Mouse (Mus musculus): ENCODE data around the gene Rhoc.
A peak's percentile ranks its signal among the peaks of the same experiment; 100 is the strongest.

Rhoc gene

DNA sequence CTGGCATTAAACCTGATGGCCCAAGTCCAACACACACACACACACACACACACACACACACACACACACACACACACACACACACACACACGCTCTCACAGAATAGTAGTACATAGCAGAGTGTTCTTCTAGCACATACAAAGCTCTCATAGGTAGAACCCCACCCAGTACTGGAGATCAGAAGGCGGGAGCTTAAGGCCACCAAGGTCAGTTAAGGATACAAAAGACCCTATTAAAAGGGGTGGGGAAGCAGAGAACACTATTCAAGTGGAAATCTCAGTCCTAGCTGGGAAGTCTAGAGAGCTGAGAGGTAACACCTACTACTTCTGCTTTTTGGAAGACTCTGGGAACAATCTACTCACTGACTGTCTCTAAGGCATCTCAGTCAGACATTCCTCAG is 27.2 kb downstream of the Rhoc start:
- Histone ChIP-seq H3K36me3 (ENCODE audit: insufficient read depth, low read length) (peaks cover 12% of the 10 kb centered on the region; the same call in 1 of the 2 replicates), H3K4me1 (replicated peaks; ENCODE audit: low read depth, low read length) (peaks cover 74% of the 10 kb centered on the region), H3K9me3 (ENCODE audit: low read length) (no peaks in the 10 kb centered on the region), H3K4me3 (replicated peaks; ENCODE audit: low read length) (peak overlapping the region; percentile 93), H3K27me3 (ENCODE audit: insufficient read depth, low read length) (no peaks in the 10 kb centered on the region)
- no peak for TF ChIP-seq POU5F1 (IDR thresholded peaks at IDR 0.05; ENCODE audit: borderline replicate concordance, low read length)
- TF ChIP-seq CTCF (conservative IDR thresholded peaks at IDR 0.05; ENCODE audit: low read length) = no peak
- TF ChIP-seq NANOG (IDR thresholded peaks at IDR 0.05; ENCODE audit: borderline replicate concordance, low read length) = peak; percentile 80

GRCm38 (mm10) chr3:104816130-104816529 is 28.0 kb downstream of the Rhoc start:
- H3K4me1 ChIP-seq (replicated peaks; ENCODE audit: low read depth, low read length) = peaks cover 78% of the 10 kb centered on the region
- no peaks in the 10 kb centered on the region for H3K9me3 ChIP-seq (ENCODE audit: low read length)
- H3K27me3 ChIP-seq (ENCODE audit: insufficient read depth, low read length) = no peaks in the 10 kb centered on the region
- no peak for TF ChIP-seq CTCF (conservative IDR thresholded peaks at IDR 0.05; ENCODE audit: low read length)
- peaks cover 17% of the 10 kb centered on the region for H3K36me3 ChIP-seq (ENCODE audit: insufficient read depth, low read length)
- peak overlapping the region; percentile 93 for H3K4me3 ChIP-seq (replicated peaks; ENCODE audit: low read length)

GRCm38 (mm10) chr3:104817481-104817990 is 29.4 kb downstream of the Rhoc start:
- TF ChIP-seq CTCF (conservative IDR thresholded peaks at IDR 0.05; ENCODE audit: low read length) (no peak), NANOG (IDR thresholded peaks at IDR 0.05; ENCODE audit: borderline replicate concordance, low read length) (no peak), POU5F1 (IDR thresholded peaks at IDR 0.05; ENCODE audit: borderline replicate concordance, low read length) (no peak)
- H3K9me3 ChIP-seq (ENCODE audit: low read length) = no peaks in the 10 kb centered on the region
- peaks cover 75% of the 10 kb centered on the region for H3K4me1 ChIP-seq (replicated peaks; ENCODE audit: low read depth, low read length)

DNA sequence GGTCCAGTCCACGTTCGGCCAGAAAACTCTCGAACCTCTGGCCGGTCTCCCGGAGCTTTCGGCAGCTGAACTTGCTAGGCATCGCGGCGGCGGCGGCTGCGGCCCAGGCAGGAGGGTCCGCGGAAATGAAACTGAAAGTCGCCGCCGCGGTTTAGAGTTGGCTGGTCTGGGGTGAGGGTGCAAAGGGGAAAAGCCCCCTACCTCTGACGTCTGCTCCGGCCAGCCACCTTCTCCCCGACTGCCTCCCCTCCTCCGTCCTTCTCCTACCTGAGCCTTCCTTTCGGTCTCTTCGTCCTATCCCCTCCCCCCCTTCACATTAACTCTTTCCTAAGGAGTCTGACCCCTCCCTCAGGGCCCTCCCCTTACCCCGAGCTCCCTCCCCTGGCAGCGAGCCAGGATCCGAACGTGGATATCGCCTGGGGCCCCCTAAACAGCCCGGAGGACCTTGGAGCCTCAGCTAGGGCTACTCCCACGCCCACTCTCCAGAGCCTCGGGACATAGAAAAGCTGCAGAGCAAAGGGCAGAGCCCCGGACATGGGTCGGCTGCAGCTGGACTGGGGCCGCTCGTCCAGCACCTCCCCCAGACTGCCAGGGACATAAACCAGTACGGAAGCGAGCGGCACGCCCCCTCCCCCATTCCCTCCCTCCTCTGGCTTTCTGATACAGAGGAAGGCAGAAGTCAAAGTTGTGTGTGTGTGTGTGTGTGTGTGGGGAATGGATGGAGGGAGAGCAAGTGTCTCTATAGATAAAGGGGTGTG is 30.0 kb downstream of the Rhoc start, which contains the start of gene Mov10:
Mov10 (minus strand) TSS at position 573 of the 758 bp plus-strand sequence.
- Histone ChIP-seq H3K4me1 (replicated peaks; ENCODE audit: low read depth, low read length) (peaks cover 77% of the 10 kb centered on the region), H3K4me3 (replicated peaks; ENCODE audit: low read length) (peak within 1 kb of the TSS; percentile 93)
- no peak for TF ChIP-seq POU5F1 (IDR thresholded peaks at IDR 0.05; ENCODE audit: borderline replicate concordance, low read length)
- no peak for TF ChIP-seq CTCF (conservative IDR thresholded peaks at IDR 0.05; ENCODE audit: low read length)
- TF ChIP-seq NANOG (IDR thresholded peaks at IDR 0.05; ENCODE audit: borderline replicate concordance, low read length) = no peak

More at GRCm38 (mm10) chr3:104817481-104817990, 29.4 kb downstream of the Rhoc start:
- Histone ChIP-seq H3K27me3 (ENCODE audit: insufficient read depth, low read length) (no peaks in the 10 kb centered on the region), H3K4me3 (replicated peaks; ENCODE audit: low read length) (peak overlapping the region; percentile 93), H3K36me3 (ENCODE audit: insufficient read depth, low read length) (peaks cover 25% of the 10 kb centered on the region)

GRCm38 (mm10) chr3:104818749-104819134 is 30.6 kb downstream of the Rhoc start:
- no peak for TF ChIP-seq POU5F1 (IDR thresholded peaks at IDR 0.05; ENCODE audit: borderline replicate concordance, low read length)
- no peak for TF ChIP-seq NANOG (IDR thresholded peaks at IDR 0.05; ENCODE audit: borderline replicate concordance, low read length)
- TF ChIP-seq CTCF (conservative IDR thresholded peaks at IDR 0.05; ENCODE audit: low read length) = no peak
- Histone ChIP-seq H3K4me1 (replicated peaks; ENCODE audit: low read depth, low read length) (peaks cover 71% of the 10 kb centered on the region), H3K4me3 (replicated peaks; ENCODE audit: low read length) (peak overlapping the region; percentile 93), H3K27me3 (ENCODE audit: insufficient read depth, low read length) (no peaks in the 10 kb centered on the region), H3K36me3 (ENCODE audit: insufficient read depth, low read length) (peaks cover 28% of the 10 kb centered on the region), H3K9me3 (ENCODE audit: low read length) (no peaks in the 10 kb centered on the region)

More for the DNA sequence above, 30.0 kb downstream of the Rhoc start, which contains the start of gene Mov10:
- H3K36me3 ChIP-seq (ENCODE audit: insufficient read depth, low read length) = peaks cover 28% of the 10 kb centered on the region
- H3K9me3 ChIP-seq (ENCODE audit: low read length) = no peaks in the 10 kb centered on the region
- no peaks in the 10 kb centered on the region for H3K27me3 ChIP-seq (ENCODE audit: insufficient read depth, low read length)

GRCm38 (mm10) chr3:104820426-104820825 is 32.3 kb downstream of the Rhoc start:
- Histone ChIP-seq H3K27me3 (ENCODE audit: insufficient read depth, low read length) (no peaks in the 10 kb centered on the region), H3K9me3 (ENCODE audit: low read length) (no peaks in the 10 kb centered on the region), H3K4me1 (replicated peaks; ENCODE audit: low read depth, low read length) (peaks cover 58% of the 10 kb centered on the region), H3K4me3 (replicated peaks; ENCODE audit: low read length) (no peak overlapping the region), H3K36me3 (ENCODE audit: insufficient read depth, low read length) (peaks cover 31% of the 10 kb centered on the region)
- TF ChIP-seq POU5F1 (IDR thresholded peaks at IDR 0.05; ENCODE audit: borderline replicate concordance, low read length) = no peak
- TF ChIP-seq NANOG (IDR thresholded peaks at IDR 0.05; ENCODE audit: borderline replicate concordance, low read length) = no peak
- no peak for TF ChIP-seq CTCF (conservative IDR thresholded peaks at IDR 0.05; ENCODE audit: low read length)

- TF ChIP-seq NANOG (IDR thresholded peaks at IDR 0.05; ENCODE audit: borderline replicate concordance, low read length) (no peak), POU5F1 (IDR thresholded peaks at IDR 0.05; ENCODE audit: borderline replicate concordance, low read length) (no peak), CTCF (conservative IDR thresholded peaks at IDR 0.05; ENCODE audit: low read length) (no peak)
These were observed 34.2 kb downstream of the Rhoc start for GRCm38 (mm10) chr3:104822413-104822812.

DNA sequence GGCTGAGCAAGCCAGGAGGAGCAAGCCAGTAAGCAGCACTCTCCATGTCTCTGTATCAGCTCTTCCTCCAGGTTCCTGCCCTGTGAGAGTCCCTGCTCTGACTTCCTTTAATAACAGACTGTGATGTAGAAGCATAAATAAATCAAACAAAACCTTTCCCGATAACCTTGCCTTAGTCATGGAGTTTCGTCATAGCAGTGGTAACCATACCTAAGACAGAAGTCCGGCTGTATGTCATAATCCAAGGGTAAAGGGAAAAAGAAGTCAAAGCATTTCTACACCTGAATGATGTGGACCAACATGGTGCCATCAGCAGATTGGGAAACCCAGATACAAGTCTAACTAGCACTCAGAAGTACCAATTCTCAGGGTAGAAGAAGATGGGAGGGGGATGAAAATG is 47.6 kb downstream of the Rhoc start:
- TF ChIP-seq NANOG (IDR thresholded peaks at IDR 0.05; ENCODE audit: borderline replicate concordance, low read length) (no peak), POU5F1 (IDR thresholded peaks at IDR 0.05; ENCODE audit: borderline replicate concordance, low read length) (no peak), CTCF (conservative IDR thresholded peaks at IDR 0.05; ENCODE audit: low read length) (no peak)
- H3K9me3 ChIP-seq (ENCODE audit: low read length) = no peaks in the 10 kb centered on the region
- no peak overlapping the region for H3K4me3 ChIP-seq (replicated peaks; ENCODE audit: low read length)
- H3K27me3 ChIP-seq (ENCODE audit: insufficient read depth, low read length) = no peaks in the 10 kb centered on the region
- peaks cover 82% of the 10 kb centered on the region for H3K36me3 ChIP-seq (ENCODE audit: insufficient read depth, low read length)
- H3K4me1 ChIP-seq (replicated peaks; ENCODE audit: low read depth, low read length) = no peaks in the 10 kb centered on the region

More at GRCm38 (mm10) chr3:104822413-104822812, 34.2 kb downstream of the Rhoc start:
- Histone ChIP-seq H3K27me3 (ENCODE audit: insufficient read depth, low read length) (no peaks in the 10 kb centered on the region), H3K4me3 (replicated peaks; ENCODE audit: low read length) (no peak overlapping the region), H3K36me3 (ENCODE audit: insufficient read depth, low read length) (peaks cover 46% of the 10 kb centered on the region), H3K4me1 (replicated peaks; ENCODE audit: low read depth, low read length) (peaks cover 42% of the 10 kb centered on the region), H3K9me3 (ENCODE audit: low read length) (no peaks in the 10 kb centered on the region)

All from E14TG2a.4 (cell line).